ENCODE assay signal across 14 mouse cellular contexts in the genomic region with DNA sequence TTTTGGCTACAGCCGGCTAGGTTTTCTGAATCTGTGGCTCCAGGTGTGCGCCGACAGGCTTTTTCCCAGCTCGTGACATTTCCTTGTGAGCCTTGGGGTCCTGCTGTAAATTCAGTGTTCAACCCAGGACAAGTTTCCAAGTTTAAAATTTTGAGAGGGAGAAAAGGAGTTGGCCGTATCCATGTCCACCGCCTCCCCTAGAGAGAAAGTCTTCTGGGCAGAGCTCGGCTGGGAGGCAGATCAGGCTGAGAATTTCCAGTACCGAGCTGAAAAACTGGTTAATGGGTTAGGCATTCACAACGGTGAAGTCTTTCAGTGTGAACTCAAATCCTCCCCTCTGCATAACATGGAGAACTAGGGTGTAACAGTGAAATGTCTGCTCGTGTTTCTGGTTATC.
DNase-seq lines count a peak whose midpoint lies in the region; ATAC-seq and TF ChIP-seq lines count a peak whose summit lies in the region.
"Had no signal": no experiment of that assay in that cellular context is flagged by ENCODE, and none has a peak within 500 bp of the region (broad histone marks: within the 10 kb centered on the region; RNA-seq: fewer than 3 reads in every experiment).

No protein-coding gene starts in this region.

- peak overlapping the region; percentile 59 for H3K4me3 ChIP-seq in layer of hippocampus, adult 2 months
- H3K4me3 ChIP-seq: heart, embryonic 13.5 days; liver, embryonic 12.5 days had no signal

- peak; percentile 66 for DNase-seq in cerebellum, adult 9-10 months
- DNase-seq in layer of hippocampus, adult 2 months (ENCODE audit: low spot score in 2 of 2) = no peak
- DNase-seq in layer of hippocampus, adult 8-10 months (ENCODE audit: low spot score in 2 of 2) = no peak
- peak; percentile 50 for DNase-seq in MN1 (ENCODE audit: low spot score)
- peak; percentile 59 for DNase-seq in kidney, postnatal 10 days
- no peak for DNase-seq in frontal cortex, postnatal 36 days (ENCODE audit: low spot score in 2 of 2)
- no peak for DNase-seq in frontal cortex, adult 2 months (ENCODE audit: extremely low spot score in 1 of 2, low spot score in 1 of 2)
- DNase-seq: lung, postnatal 14 days; thymus, adult 18-20 months had no signal

- ATAC-seq in cerebellum, adult (ENCODE audit: insufficient number of reproducible peaks, low FRiP score, low TSS enrichment) = no peak
- ATAC-seq: CD4-positive, CD25-positive, alpha-beta regulatory T cell, adult 4 months; liver, embryonic 12.5 days; midbrain, embryonic 16.5 days had no signal

- no peak for TF ChIP-seq CTCF in layer of hippocampus, adult 2 months (conservative IDR thresholded peaks at IDR 0.05)

- H3K27ac ChIP-seq in layer of hippocampus, adult 2 months = peak overlapping the region; percentile 100
- H3K27ac ChIP-seq: heart, embryonic 13.5 days; liver, embryonic 12.5 days had no signal

Comparison
In these comparisons a context has a peak if more than half of its experiments do, and no peak if none do; other contexts are left out.
1. DNase-seq: peak in cerebellum, adult 9-10 months (single experiment), MN1 (single experiment) and kidney, postnatal 10 days (single experiment); none in layer of hippocampus, adult 2 months (0 of 2), layer of hippocampus, adult 8-10 months (0 of 2), frontal cortex, postnatal 36 days (0 of 2) and frontal cortex, adult 2 months (0 of 2).